Mouse (Mus musculus) CH12.LX (cell line): Measurements from ENCODE around the gene Cpa2. TPM values are rescaled to one million over a fixed set of nuclear protein-coding genes. Genes with fewer than 3 reads are reported as not detected.

Experiments used
- DNase-seq: peaks from one replicate; pipeline ENCODE4 v3.0.0-alpha.2; 2013; ENCODE audit errors: extremely low read depth
- H3K27ac ChIP-seq: 2 replicates; pipeline ENCODE4 v1.5.1; 2012; ENCODE audit warnings: low read depth, mild to moderate bottlenecking, control low read depth, moderate library complexity; ENCODE audit not compliant: insufficient read depth
- H3K27me3 ChIP-seq: replicated peaks from 2 replicates; pipeline ENCODE3; 2012; ENCODE audit warnings: inconsistent platforms
- H3K36me3 ChIP-seq, 2 experiments: replicated peaks in 1 of 2; 2 replicates each; pipeline versions ENCODE3 to v1.6.1; 2012; ENCODE audit warnings: inconsistent platforms in 1 of 2, low read length in 1 of 2, mild to moderate bottlenecking in 1 of 2, mixed read lengths in 1 of 2, moderate library complexity in 1 of 2; ENCODE audit not compliant: control insufficient read depth in 1 of 2, insufficient read depth in 1 of 2
- H3K4me1 ChIP-seq, 2 experiments: 2 replicates each; pipeline ENCODE4 v1.6.1; 2012; ENCODE audit warnings: inconsistent platforms in 1 of 2, moderate library complexity in 1 of 2; ENCODE audit not compliant: insufficient read depth in 2 of 2, control insufficient read depth in 1 of 2
- H3K4me2 ChIP-seq: 2 replicates; pipeline ENCODE4 v1.6.1; 2012; ENCODE audit warnings: low read depth, mild to moderate bottlenecking, control low read depth; ENCODE audit not compliant: poor library complexity, insufficient read depth, severe bottlenecking
- H3K4me3 ChIP-seq, 3 experiments: fragments of 150-350 bp in 1 of 3; sonication (generic) in 1 of 3; replicated peaks in 1 of 3; 2 replicates each; pipeline versions ENCODE3 to v1.5.1; 2011 to 2012; ENCODE audit warnings: low read depth in 2 of 3, low read length in 2 of 3, mild to moderate bottlenecking in 2 of 3, moderate library complexity in 2 of 3, control low read depth in 1 of 3, improper control_type of control experiment in 1 of 3, inconsistent platforms in 1 of 3, mixed read lengths in 1 of 3; ENCODE audit not compliant: poor library complexity in 1 of 3
- H3K79me2 ChIP-seq: replicated peaks from 2 replicates; pipeline ENCODE4 v1.6.1; 2012; ENCODE audit warnings: mild to moderate bottlenecking, moderate library complexity; ENCODE audit not compliant: control insufficient read depth, poor library complexity, insufficient read depth, severe bottlenecking; ENCODE audit errors: extremely low read depth
- H3K9ac ChIP-seq: 2 replicates; pipeline ENCODE4 v1.6.1; 2012; ENCODE audit warnings: low read depth, mild to moderate bottlenecking, control low read depth, moderate library complexity; ENCODE audit not compliant: insufficient read depth
- H3K9me3 ChIP-seq: replicated peaks from 2 replicates; pipeline ENCODE3; 2012; ENCODE audit warnings: low read length, inconsistent platforms, mixed read lengths
- BHLHE40 ChIP-seq: IDR thresholded peaks from 2 replicates; pipeline ENCODE4 v1.6.1; 2011; ENCODE audit warnings: mild to moderate bottlenecking, low read depth, low read length, improper control_type of control experiment
- E2F4 ChIP-seq: IDR thresholded peaks from 2 replicates; pipeline ENCODE4 v1.6.1; 2011; ENCODE audit warnings: low read depth, low read length, improper control_type of control experiment; ENCODE audit not compliant: insufficient replicate concordance
- EP300 ChIP-seq: IDR thresholded peaks from 2 replicates; pipeline ENCODE4 v1.6.1; 2011; ENCODE audit warnings: low read length, improper control_type of control experiment
- JUND ChIP-seq: conservative IDR thresholded peaks from 2 replicates; pipeline ENCODE4 v1.6.1; 2011; ENCODE audit warnings: low read depth, low read length, improper control_type of control experiment
- MAZ ChIP-seq: IDR thresholded peaks from 2 replicates; pipeline ENCODE4 v1.6.1; 2012; ENCODE audit warnings: low read depth, mild to moderate bottlenecking, inconsistent platforms, low read length, improper control_type of control experiment, moderate library complexity
- MYC ChIP-seq: IDR thresholded peaks from 2 replicates; pipeline ENCODE4 v1.6.1; 2011; ENCODE audit warnings: low read depth, mild to moderate bottlenecking, improper control_type of control experiment, low read length
- NRF1 ChIP-seq: IDR thresholded peaks from 2 replicates; pipeline ENCODE4 v1.6.1; 2014; ENCODE audit warnings: low read depth, mild to moderate bottlenecking, inconsistent platforms, low read length, improper control_type of control experiment, moderate library complexity
- SIN3A ChIP-seq: IDR thresholded peaks from 2 replicates; pipeline ENCODE4 v1.6.1; 2012; ENCODE audit warnings: low read length, improper control_type of control experiment, inconsistent platforms
- SMC3 ChIP-seq: IDR thresholded peaks from 2 replicates; pipeline ENCODE4 v1.6.1; 2011; ENCODE audit warnings: low read depth, low read length, improper control_type of control experiment
- TBP ChIP-seq: conservative IDR thresholded peaks from 2 replicates; pipeline ENCODE4 v1.6.1; 2011; ENCODE audit warnings: low read depth, low read length, improper control_type of control experiment
- USF1 ChIP-seq: IDR thresholded peaks from 2 replicates; pipeline ENCODE4 v1.6.1; 2014; ENCODE audit warnings: low read depth, mild to moderate bottlenecking, inconsistent platforms, low read length, improper control_type of control experiment
- USF2 ChIP-seq: conservative IDR thresholded peaks from 2 replicates; pipeline ENCODE4 v1.6.1; 2011; ENCODE audit warnings: low read depth, low read length, improper control_type of control experiment
- ZC3H11A ChIP-seq: IDR thresholded peaks from 2 replicates; pipeline ENCODE4 v1.6.1; 2012; ENCODE audit warnings: low read depth, mild to moderate bottlenecking, inconsistent platforms, low read length, improper control_type of control experiment
- dilution Hi-C: fragments of 300-500 bp; cut with MboI; formaldehyde crosslinking; loops from 2 replicates; pipeline ENCODE4 v1.14.3; 2020; ENCODE audit warnings: low sequenced_read_pairs; ENCODE audit not compliant: extremely low pct_unique_long_range_greater_than_20kb, extremely low pct_ligation_motif_present
- in situ Hi-C: fragments of 300-500 bp; cut with MboI; formaldehyde crosslinking; loops from 3 replicates; pipeline ENCODE4 v1.14.3; 2019; ENCODE audit warnings: low sequenced_read_pairs, low pct_ligation_motif_present, low pct_unique_long_range_greater_than_20kb, mixed read lengths
- polyA plus RNA-seq: library from polyadenylated mRNA; unstranded; fragments of >175 nt; gene quantifications from 2 replicates; pipeline ENCODE4 v1.2.1, GENCODE M21; 2012; ENCODE audit warnings: low read depth; ENCODE audit not compliant: insufficient read length
- total RNA-seq, 2 experiments: library from RNA; depleted of rRNA; stranded (reverse); fragments of 300-350 nt in 1 of 2; fragments of >200 nt in 1 of 2; gene quantifications; 2 replicates each; pipeline ENCODE4 v1.2.3; 2012 to 2014

The Cpa2 gene
- total and polyA plus RNA-seq, 3 experiments: not detected

DNA sequence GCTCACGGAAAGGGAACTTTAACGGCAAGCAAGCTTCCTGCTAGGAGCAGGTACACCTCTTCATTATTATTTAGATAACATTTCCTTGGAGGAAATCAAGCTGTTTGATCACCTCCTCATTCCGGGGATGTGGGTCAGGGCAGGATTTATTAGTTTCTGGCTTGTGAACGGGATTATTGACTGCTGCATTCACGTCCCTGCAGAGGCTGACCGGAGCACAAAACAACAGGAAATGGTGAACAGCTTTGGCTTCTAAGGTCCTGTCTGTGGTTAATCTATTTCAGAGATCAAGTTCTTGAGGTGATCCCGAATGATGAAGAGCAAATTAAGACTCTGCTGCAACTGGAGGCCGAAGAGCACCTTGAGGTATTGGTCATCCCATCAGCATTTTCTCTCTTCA is 2.5 kb downstream of the Cpa2 start:
- Histone ChIP-seq H3K27me3 (no peaks in the 10 kb centered on the region), H3K4me1 (0 out of 4 replicates have a peak, but pooled peaks cover 0 to 3% of the 10 kb centered on the region in 2 experiments), H3K36me3 (no peaks in the 10 kb centered on the region), H3K4me2 (no peak overlapping the region), H3K79me2 (no peaks in the 10 kb centered on the region), H3K9me3 (no peaks in the 10 kb centered on the region), H3K4me3 (no peak overlapping the region), H3K9ac (no peak overlapping the region), H3K27ac (no peak overlapping the region)
- DNase-seq: no peak
- in situ Hi-C loops (no loop called here), dilution Hi-C loops (no loop called here)
- TF ChIP-seq SMC3 (no peak), E2F4 (no peak), BHLHE40 (no peak), SIN3A (no peak), NRF1 (no peak), MYC (no peak), USF2 (no peak), MAZ (no peak), ZC3H11A (no peak), EP300 (no peak), TBP (no peak), JUND (no peak)

DNA sequence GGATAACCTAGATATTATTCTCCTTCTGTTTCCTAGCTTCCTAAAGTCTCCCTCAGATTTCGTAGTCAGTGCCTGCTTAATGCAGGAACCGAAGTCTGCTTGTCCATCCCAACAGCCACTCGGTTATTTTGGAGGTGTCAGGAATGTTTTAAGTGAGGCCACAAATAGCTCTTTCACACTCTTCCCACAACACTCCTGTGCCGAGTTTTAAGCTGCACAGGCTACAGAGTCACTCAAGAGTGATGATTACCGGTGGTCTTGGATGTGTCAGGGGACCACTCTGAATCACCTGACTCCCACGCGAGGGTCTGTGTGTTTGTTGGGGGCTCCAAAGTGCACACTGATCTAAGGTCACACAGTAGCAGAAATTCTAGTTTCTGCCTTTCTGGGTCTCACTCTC is 4.3 kb downstream of the Cpa2 start:
- Histone ChIP-seq H3K27me3 (no peaks in the 10 kb centered on the region), H3K9me3 (no peaks in the 10 kb centered on the region), H3K79me2 (no peaks in the 10 kb centered on the region), H3K27ac (no peak overlapping the region), H3K4me3 (no peak overlapping the region), H3K9ac (no peak overlapping the region), H3K36me3 (no peaks in the 10 kb centered on the region), H3K4me2 (no peak overlapping the region), H3K4me1 (peaks cover 2 to 3% of the 10 kb centered on the region in 2 experiments; a peak in 2 of 4 replicates)
- in situ Hi-C loops (no loop called here), dilution Hi-C loops (no loop called here)
- no peak for DNase-seq
- TF ChIP-seq NRF1: no peak
- TF ChIP-seq USF1: no peak
- TF ChIP-seq EP300: no peak
- TF ChIP-seq E2F4: no peak
